Mouse (Mus musculus) forebrain, embryonic 11.5 days (tissue): ENCODE measurements around the gene Gm45062. TPM values are rescaled to one million over a fixed set of nuclear protein-coding genes. Genes with fewer than 3 reads are reported as not detected.

Experiments used
- ATAC-seq: fragments of 200-750 bp; cut with Nextera tagmentation; replicated peaks from 2 replicates; pipeline ENCODE4 v1.8.0; 2017; ENCODE audit warnings: moderate TSS enrichment; ENCODE audit not compliant: low FRiP score
- DNase-seq: peaks from one replicate; pipeline ENCODE4 v3.0.0-alpha.2; 2017; ENCODE audit warnings: low spot score
- H3K27ac ChIP-seq: fragments of 300-500 bp; sonication (generic); 2 replicates; pipeline ENCODE4 v1.5.1; 2014; ENCODE audit warnings: low read depth, low read length
- H3K27me3 ChIP-seq: fragments of 300-500 bp; sonication (generic); 2 replicates; pipeline ENCODE4 v1.6.1; 2014; ENCODE audit warnings: mild to moderate bottlenecking, low read length, mixed read lengths; ENCODE audit not compliant: control insufficient read depth, insufficient read depth
- H3K36me3 ChIP-seq: fragments of 300-500 bp; sonication (generic); 2 replicates; pipeline ENCODE4 v1.6.1; 2014; ENCODE audit warnings: mild to moderate bottlenecking, low read length, moderate library complexity, mixed read lengths; ENCODE audit not compliant: control insufficient read depth, insufficient read depth
- H3K4me1 ChIP-seq: fragments of 300-500 bp; sonication (generic); replicated peaks from 2 replicates; pipeline ENCODE4 v1.6.1; 2014; ENCODE audit warnings: low read length, mixed read lengths; ENCODE audit not compliant: control insufficient read depth, insufficient read depth
- H3K4me2 ChIP-seq: fragments of 300-500 bp; sonication (generic); 2 replicates; pipeline ENCODE4 v1.6.1; 2014; ENCODE audit warnings: low read depth, mild to moderate bottlenecking, low read length, moderate library complexity, mixed read lengths; ENCODE audit not compliant: severe bottlenecking
- H3K4me3 ChIP-seq: fragments of 300-500 bp; sonication (generic); 2 replicates; pipeline ENCODE4 v1.5.1; 2014; ENCODE audit warnings: low read depth, low read length
- H3K9ac ChIP-seq: fragments of 300-500 bp; sonication (generic); 2 replicates; pipeline ENCODE4 v1.6.1; 2014; ENCODE audit warnings: low read length
- H3K9me3 ChIP-seq: fragments of 300-500 bp; sonication (generic); 2 replicates; pipeline ENCODE4 v1.6.1; 2016; ENCODE audit warnings: low read length, mixed read lengths; ENCODE audit not compliant: control insufficient read depth
- WGBS: fragments of 180-500 bp; shearing (Covaris S2); extraction: QIAGEN DNeasy Blood & Tissue Kit; methylation state at CpG from one replicate; pipeline ENCODE4 v1.1.7; 2014; 5-methylcytosine and 5-hydroxymethylcytosine counted together
- polyA plus RNA-seq: library from polyadenylated mRNA; unstranded; fragments of >200 nt; fragmentation: Nextera tagmentation; extraction: Ambion mirVana; gene quantifications from 2 replicates; pipeline ENCODE4 v1.2.1, GENCODE M21; 2014

Gm45062 gene
- polyA plus RNA-seq, 1 experiment from 2014 or later, result 19.1 TPM

GRCm38 (mm10) chr6:8617369-8617768 lies 358.1 kb downstream of the Gm45062 start:
- ATAC-seq, result no peak
- Histone ChIP-seq H3K9ac (no peak overlapping the region), H3K4me1 (no peaks in the 10 kb centered on the region), H3K36me3 (no peaks in the 10 kb centered on the region), H3K27me3 (no peaks in the 10 kb centered on the region), H3K4me2 (no peak overlapping the region), H3K4me3 (no peak overlapping the region), H3K27ac (no peak overlapping the region), H3K9me3 (no peaks in the 10 kb centered on the region)
- 88% methylated on average over 2 of the region's 2 CpGs for WGBS
- DNase-seq, result no peak

GRCm38 (mm10) chr6:8619582-8620350 lies 360.5 kb downstream of the Gm45062 start:
- no peak overlapping the region for H3K4me3 ChIP-seq
- 81% methylated on average over 4 of the region's 4 CpGs for WGBS
- no peak overlapping the region for H3K4me2 ChIP-seq
- ATAC-seq (no peak), DNase-seq (no peak)
- H3K27ac ChIP-seq, result no peak overlapping the region
- H3K9me3 ChIP-seq, result no peaks in the 10 kb centered on the region
- no peaks in the 10 kb centered on the region for H3K27me3 ChIP-seq
- H3K9ac ChIP-seq, result no peak overlapping the region
- H3K36me3 ChIP-seq, result no peaks in the 10 kb centered on the region
- no peaks in the 10 kb centered on the region for H3K4me1 ChIP-seq

GRCm38 (mm10) chr6:8623045-8623444 lies 363.8 kb downstream of the Gm45062 start:
- H3K4me1 ChIP-seq, result no peaks in the 10 kb centered on the region
- H3K4me3 ChIP-seq, result no peak overlapping the region
- H3K27ac ChIP-seq, result no peak overlapping the region
- no peaks in the 10 kb centered on the region for H3K27me3 ChIP-seq
- H3K9me3 ChIP-seq, result no peaks in the 10 kb centered on the region
- no peak overlapping the region for H3K9ac ChIP-seq
- 83% methylated on average over 3 of the region's 3 CpGs for WGBS
- no peak for ATAC-seq
- no peak overlapping the region for H3K4me2 ChIP-seq
- H3K36me3 ChIP-seq, result no peaks in the 10 kb centered on the region
- no peak for DNase-seq

- Histone ChIP-seq H3K9ac (no peak overlapping the region), H3K4me1 (no peaks in the 10 kb centered on the region), H3K4me2 (no peak overlapping the region), H3K27me3 (no peaks in the 10 kb centered on the region), H3K27ac (no peak overlapping the region), H3K4me3 (no peak overlapping the region), H3K9me3 (no peaks in the 10 kb centered on the region), H3K36me3 (no peaks in the 10 kb centered on the region)
- DNase-seq (no peak), ATAC-seq (no peak)
- WGBS, result 90% methylated on average over 8 of the region's 8 CpGs
These were observed 369.0 kb downstream of the Gm45062 start for GRCm38 (mm10) chr6:8628226-8628625.

- Histone ChIP-seq H3K27ac (no peak overlapping the region), H3K9me3 (no peaks in the 10 kb centered on the region), H3K9ac (no peak overlapping the region), H3K4me3 (no peak overlapping the region), H3K4me1 (no peaks in the 10 kb centered on the region), H3K4me2 (no peak overlapping the region), H3K36me3 (no peaks in the 10 kb centered on the region), H3K27me3 (no peaks in the 10 kb centered on the region)
- WGBS, result 89% methylated on average over 7 of the region's 7 CpGs
- ATAC-seq (no peak), DNase-seq (no peak)
These were observed 369.5 kb downstream of the Gm45062 start for GRCm38 (mm10) chr6:8628715-8629267.

- no peak overlapping the region for H3K4me3 ChIP-seq
- ATAC-seq (no peak), DNase-seq (no peak)
- no peak overlapping the region for H3K9ac ChIP-seq
- H3K9me3 ChIP-seq, result no peaks in the 10 kb centered on the region
- H3K4me1 ChIP-seq, result no peaks in the 10 kb centered on the region
- 85% methylated on average over 7 of the region's 7 CpGs for WGBS
- H3K4me2 ChIP-seq, result no peak overlapping the region
- H3K36me3 ChIP-seq, result no peaks in the 10 kb centered on the region
- no peaks in the 10 kb centered on the region for H3K27me3 ChIP-seq
- no peak overlapping the region for H3K27ac ChIP-seq
These were observed 371.3 kb downstream of the Gm45062 start for GRCm38 (mm10) chr6:8630531-8630930.

GRCm38 (mm10) chr6:8631362-8631761 lies 372.1 kb downstream of the Gm45062 start:
- 81% methylated on average over 8 of the region's 8 CpGs for WGBS
- Histone ChIP-seq H3K9me3 (no peaks in the 10 kb centered on the region), H3K4me1 (no peaks in the 10 kb centered on the region), H3K36me3 (no peaks in the 10 kb centered on the region), H3K9ac (no peak overlapping the region), H3K27me3 (no peaks in the 10 kb centered on the region), H3K4me2 (no peak overlapping the region), H3K4me3 (no peak overlapping the region), H3K27ac (no peak overlapping the region)
- DNase-seq (no peak), ATAC-seq (no peak)

- ATAC-seq (no peak), DNase-seq (no peak)
- H3K27ac ChIP-seq, result no peak overlapping the region
- no peaks in the 10 kb centered on the region for H3K27me3 ChIP-seq
- no peak overlapping the region for H3K4me2 ChIP-seq
- no peak overlapping the region for H3K9ac ChIP-seq
- no peaks in the 10 kb centered on the region for H3K9me3 ChIP-seq
- no peak overlapping the region for H3K4me3 ChIP-seq
- WGBS, result 89% methylated on average over 5 of the region's 5 CpGs
- H3K4me1 ChIP-seq, result no peaks in the 10 kb centered on the region
- no peaks in the 10 kb centered on the region for H3K36me3 ChIP-seq
These were observed 372.9 kb downstream of the Gm45062 start for GRCm38 (mm10) chr6:8631986-8632632.
